Mouse (Mus musculus): ENCODE results near the gene Gm5105. TPM values are rescaled to one million over a fixed set of nuclear protein-coding genes. Genes with fewer than 3 reads are reported as not detected.

The Gm5105 gene
- total and polyA plus RNA-seq, 2 experiments: not detected

DNA sequence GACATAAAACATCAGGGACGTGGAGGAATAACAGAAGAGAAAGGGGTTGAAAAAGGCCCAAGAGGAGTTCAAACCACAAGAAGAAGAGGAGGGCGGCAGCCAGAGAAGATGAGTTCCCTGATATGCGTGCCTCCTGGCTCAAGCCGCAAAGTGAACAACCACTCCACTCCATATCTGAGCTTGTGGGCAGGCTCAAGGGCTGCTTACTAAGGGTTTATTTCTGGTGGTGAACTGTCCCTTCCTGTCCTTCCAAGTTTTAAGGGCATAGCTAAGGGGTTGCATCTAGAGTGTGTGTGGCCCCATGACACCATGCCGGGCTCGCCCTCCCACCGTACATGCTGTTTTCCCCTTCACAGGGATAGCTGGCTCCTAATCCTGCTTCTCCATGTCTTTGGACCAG, 6.8 kb downstream of the Gm5105 start:
- 94% methylated on average over 7 of the region's 7 CpGs for WGBS
- Histone ChIP-seq H3K36me3 (ENCODE audit: control insufficient read depth, insufficient read depth, low read length) (no peaks in the 10 kb centered on the region), H3K27ac (replicated peaks; ENCODE audit: insufficient read depth, low read depth, low read length) (no peak overlapping the region), H3K9ac (ENCODE audit: low read depth, low read length) (no peak overlapping the region), H3K27me3 (ENCODE audit: control insufficient read depth, insufficient read depth, low read length) (no peaks in the 10 kb centered on the region), H3K79me2 (ENCODE audit: control insufficient read depth, insufficient read depth, low read length) (no peaks in the 10 kb centered on the region), H3K4me3 (ENCODE audit: insufficient read depth, low read depth, low read length) (no peak overlapping the region), H3K4me1 (ENCODE audit: control insufficient read depth, insufficient read depth, low read length) (no peaks in the 10 kb centered on the region)
- DNase-seq (ENCODE audit: extremely low read depth, low read depth, low spot score): no peak
- no peak for TF ChIP-seq POLR2A (IDR thresholded peaks at IDR 0.05; ENCODE audit: extremely low read depth, insufficient read depth, low read length)
- no peak for TF ChIP-seq CTCF (IDR thresholded peaks at IDR 0.05; ENCODE audit: low read depth, low read length)

- TF ChIP-seq CTCF (IDR thresholded peaks at IDR 0.05; ENCODE audit: low read depth, low read length) (no peak), POLR2A (IDR thresholded peaks at IDR 0.05; ENCODE audit: extremely low read depth, insufficient read depth, low read length) (no peak)
- no peaks in the 10 kb centered on the region for H3K27me3 ChIP-seq (ENCODE audit: control insufficient read depth, insufficient read depth, low read length)
- H3K36me3 ChIP-seq (ENCODE audit: control insufficient read depth, insufficient read depth, low read length): no peaks in the 10 kb centered on the region
- DNase-seq (ENCODE audit: extremely low read depth, low read depth, low spot score): no peak
- no peak overlapping the region for H3K9ac ChIP-seq (ENCODE audit: low read depth, low read length)
- 80% methylated on average over 4 of the region's 4 CpGs for WGBS
- no peak overlapping the region for H3K27ac ChIP-seq (replicated peaks; ENCODE audit: insufficient read depth, low read depth, low read length)
- no peaks in the 10 kb centered on the region for H3K79me2 ChIP-seq (ENCODE audit: control insufficient read depth, insufficient read depth, low read length)
- H3K4me1 ChIP-seq (ENCODE audit: control insufficient read depth, insufficient read depth, low read length): no peaks in the 10 kb centered on the region
- no peak overlapping the region for H3K4me3 ChIP-seq (ENCODE audit: insufficient read depth, low read depth, low read length)
Measured at GRCm38 (mm10) chr3:138058226-138058625, 9.0 kb downstream of the Gm5105 start.

DNA sequence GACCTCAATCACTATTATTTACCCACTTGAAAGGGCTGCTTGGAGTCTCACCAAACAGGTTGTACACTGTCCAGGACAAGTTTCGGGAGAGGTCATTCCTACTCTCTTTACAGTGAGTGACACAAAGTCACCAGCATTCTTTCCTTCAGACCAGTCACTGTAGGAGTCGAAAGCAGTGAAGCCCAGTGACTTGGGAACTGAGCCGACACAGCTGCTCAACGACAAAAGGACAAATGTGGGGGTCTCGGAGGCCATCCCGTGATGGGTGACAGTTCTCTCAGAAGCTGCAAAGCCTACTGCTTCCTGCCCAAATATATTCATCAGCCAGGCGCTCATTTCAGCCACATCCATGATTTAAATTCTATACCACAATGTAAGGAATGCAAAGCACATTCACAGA, 10.2 kb downstream of the Gm5105 start:
- H3K27ac ChIP-seq (replicated peaks; ENCODE audit: insufficient read depth, low read depth, low read length): no peak overlapping the region
- no peak overlapping the region for H3K4me3 ChIP-seq (ENCODE audit: insufficient read depth, low read depth, low read length)
- no peak overlapping the region for H3K9ac ChIP-seq (ENCODE audit: low read depth, low read length)
- 85% methylated on average over 7 of the region's 7 CpGs for WGBS
- no peaks in the 10 kb centered on the region for H3K4me1 ChIP-seq (ENCODE audit: control insufficient read depth, insufficient read depth, low read length)
- H3K79me2 ChIP-seq (ENCODE audit: control insufficient read depth, insufficient read depth, low read length): no peaks in the 10 kb centered on the region
- no peaks in the 10 kb centered on the region for H3K27me3 ChIP-seq (ENCODE audit: control insufficient read depth, insufficient read depth, low read length)
- DNase-seq (ENCODE audit: extremely low read depth, low read depth, low spot score): no peak
- TF ChIP-seq POLR2A (IDR thresholded peaks at IDR 0.05; ENCODE audit: extremely low read depth, insufficient read depth, low read length) (no peak), CTCF (IDR thresholded peaks at IDR 0.05; ENCODE audit: low read depth, low read length) (no peak)
- no peaks in the 10 kb centered on the region for H3K36me3 ChIP-seq (ENCODE audit: control insufficient read depth, insufficient read depth, low read length)

GRCm38 (mm10) chr3:138053969-138054368, 13.2 kb downstream of the Gm5105 start:
- Histone ChIP-seq H3K4me1 (ENCODE audit: control insufficient read depth, insufficient read depth, low read length) (no peaks in the 10 kb centered on the region), H3K36me3 (ENCODE audit: control insufficient read depth, insufficient read depth, low read length) (no peaks in the 10 kb centered on the region), H3K4me3 (ENCODE audit: insufficient read depth, low read depth, low read length) (no peak overlapping the region), H3K79me2 (ENCODE audit: control insufficient read depth, insufficient read depth, low read length) (no peaks in the 10 kb centered on the region), H3K9ac (ENCODE audit: low read depth, low read length) (no peak overlapping the region), H3K27ac (replicated peaks; ENCODE audit: insufficient read depth, low read depth, low read length) (no peak overlapping the region), H3K27me3 (ENCODE audit: control insufficient read depth, insufficient read depth, low read length) (no peaks in the 10 kb centered on the region)
- 39% methylated on average over 4 of the region's 4 CpGs for WGBS
- TF ChIP-seq CTCF (IDR thresholded peaks at IDR 0.05; ENCODE audit: low read depth, low read length): no peak
- TF ChIP-seq POLR2A (IDR thresholded peaks at IDR 0.05; ENCODE audit: extremely low read depth, insufficient read depth, low read length): no peak
- DNase-seq (ENCODE audit: extremely low read depth, low read depth, low spot score): no peak

GRCm38 (mm10) chr3:138051431-138051830, 15.8 kb downstream of the Gm5105 start:
- H3K79me2 ChIP-seq (ENCODE audit: control insufficient read depth, insufficient read depth, low read length): no peaks in the 10 kb centered on the region
- H3K9ac ChIP-seq (ENCODE audit: low read depth, low read length): no peak overlapping the region
- TF ChIP-seq CTCF (IDR thresholded peaks at IDR 0.05; ENCODE audit: low read depth, low read length) (no peak), POLR2A (IDR thresholded peaks at IDR 0.05; ENCODE audit: extremely low read depth, insufficient read depth, low read length) (no peak)
- no peaks in the 10 kb centered on the region for H3K27me3 ChIP-seq (ENCODE audit: control insufficient read depth, insufficient read depth, low read length)
- H3K4me1 ChIP-seq (ENCODE audit: control insufficient read depth, insufficient read depth, low read length): no peaks in the 10 kb centered on the region
- DNase-seq (ENCODE audit: extremely low read depth, low read depth, low spot score): no peak
- WGBS: 80% methylated on average over 3 of the region's 3 CpGs
- H3K27ac ChIP-seq (replicated peaks; ENCODE audit: insufficient read depth, low read depth, low read length): no peak overlapping the region
- H3K36me3 ChIP-seq (ENCODE audit: control insufficient read depth, insufficient read depth, low read length): no peaks in the 10 kb centered on the region
- H3K4me3 ChIP-seq (ENCODE audit: insufficient read depth, low read depth, low read length): no peak overlapping the region

DNA sequence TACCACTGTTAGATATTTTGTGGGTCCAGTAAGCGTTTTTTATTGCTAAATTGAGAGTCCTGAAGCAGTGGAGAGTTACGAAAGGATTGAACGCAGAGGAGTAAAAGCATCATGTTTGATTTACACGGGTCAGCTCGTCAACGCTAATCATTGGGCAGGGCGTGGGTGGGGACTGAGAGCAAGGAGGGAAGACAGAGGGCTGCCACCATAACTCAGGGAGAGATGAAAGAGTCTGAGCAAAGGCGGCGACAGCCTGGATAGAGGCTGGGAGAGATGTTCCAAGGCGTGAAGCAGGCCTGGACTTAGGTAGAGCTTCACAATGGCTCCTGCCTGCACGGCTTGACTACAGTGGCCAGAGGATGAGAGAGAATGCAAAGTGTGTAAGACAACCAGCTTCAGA, 16.4 kb downstream of the Gm5105 start:
- Histone ChIP-seq H3K79me2 (ENCODE audit: control insufficient read depth, insufficient read depth, low read length) (no peaks in the 10 kb centered on the region), H3K27me3 (ENCODE audit: control insufficient read depth, insufficient read depth, low read length) (no peaks in the 10 kb centered on the region), H3K4me3 (ENCODE audit: insufficient read depth, low read depth, low read length) (no peak overlapping the region), H3K27ac (replicated peaks; ENCODE audit: insufficient read depth, low read depth, low read length) (no peak overlapping the region), H3K9ac (ENCODE audit: low read depth, low read length) (no peak overlapping the region), H3K4me1 (ENCODE audit: control insufficient read depth, insufficient read depth, low read length) (no peaks in the 10 kb centered on the region), H3K36me3 (ENCODE audit: control insufficient read depth, insufficient read depth, low read length) (no peaks in the 10 kb centered on the region)
- no peak for DNase-seq (ENCODE audit: extremely low read depth, low read depth, low spot score)
- WGBS: 81% methylated on average over 11 of the region's 11 CpGs
- TF ChIP-seq POLR2A (IDR thresholded peaks at IDR 0.05; ENCODE audit: extremely low read depth, insufficient read depth, low read length) (no peak), CTCF (IDR thresholded peaks at IDR 0.05; ENCODE audit: low read depth, low read length) (no peak)
